Mouse (Mus musculus) ES-Bruce4 (cell line): ENCODE data around the gene Apeh. TPM values are rescaled to one million over a fixed set of nuclear protein-coding genes. Genes with fewer than 3 reads are reported as not detected.

Source experiments
- H3K27ac ChIP-seq: 2 replicates; pipeline ENCODE4 v1.5.1; 2012; ENCODE audit warnings: low read length, inconsistent platforms; ENCODE audit not compliant: insufficient read depth
- H3K27me3 ChIP-seq: 2 replicates; pipeline ENCODE4 v1.6.1; 2012; ENCODE audit warnings: mild to moderate bottlenecking, low read length, inconsistent platforms; ENCODE audit not compliant: control insufficient read depth, poor library complexity, insufficient read depth, severe bottlenecking
- H3K36me3 ChIP-seq: 2 replicates; pipeline ENCODE4 v1.6.1; 2012; ENCODE audit warnings: inconsistent platforms, mild to moderate bottlenecking, low read length, moderate library complexity; ENCODE audit not compliant: control insufficient read depth, poor library complexity, insufficient read depth, severe bottlenecking
- H3K4me1 ChIP-seq: one replicate; pipeline ENCODE4 v1.8.1; 2011; ENCODE audit warnings: low read length; ENCODE audit not compliant: control insufficient read depth, insufficient read depth
- H3K4me3 ChIP-seq: 2 replicates; pipeline ENCODE4 v1.5.1; 2011; ENCODE audit warnings: low read depth, mild to moderate bottlenecking, low read length
- H3K9ac ChIP-seq: 2 replicates; pipeline ENCODE4 v1.6.1; 2012; ENCODE audit warnings: low read depth, mild to moderate bottlenecking, inconsistent platforms; ENCODE audit not compliant: poor library complexity, severe bottlenecking
- H3K9me3 ChIP-seq: replicated peaks from 2 replicates; pipeline ENCODE4 v1.6.1; 2012; ENCODE audit warnings: mild to moderate bottlenecking, low read length, inconsistent platforms; ENCODE audit not compliant: control insufficient read depth, poor library complexity, insufficient read depth, severe bottlenecking
- CTCF ChIP-seq: IDR thresholded peaks from one replicate; pipeline ENCODE4 v1.8.1; 2011; ENCODE audit warnings: low read depth, low read length
- EP300 ChIP-seq: IDR thresholded peaks from 2 replicates; pipeline ENCODE4 v1.6.1; 2011; ENCODE audit warnings: low read depth, low read length; ENCODE audit not compliant: insufficient read depth
- POLR2A ChIP-seq: IDR thresholded peaks from one replicate; pipeline ENCODE4 v1.8.1; 2011; ENCODE audit warnings: low read length; ENCODE audit not compliant: insufficient read depth
- polyA plus RNA-seq: library from polyadenylated mRNA; stranded (reverse); fragments of >200 nt; gene quantifications from 2 replicates; pipeline ENCODE4 v1.2.4, GENCODE M21; 2011; ENCODE audit warnings: low read depth; ENCODE audit not compliant: missing spikeins, insufficient read depth, insufficient read length

Apeh gene
- polyA plus RNA-seq, 1 experiment: 48.1 TPM

- Histone ChIP-seq H3K27me3 (no peaks in the 10 kb centered on the region), H3K27ac (no peak overlapping the region), H3K4me3 (peak overlapping the region; percentile 37), H3K9me3 (no peaks in the 10 kb centered on the region), H3K4me1 (peaks cover 5% of the 10 kb centered on the region), H3K9ac (peak overlapping the region; percentile 87), H3K36me3 (peaks cover 10% of the 10 kb centered on the region)
- TF ChIP-seq POLR2A: no peak
- TF ChIP-seq CTCF: no peak
- no peak for TF ChIP-seq EP300
These were observed 599 bp upstream of the Apeh start for GRCm38 (mm10) chr9:108094998-108095411.

DNA sequence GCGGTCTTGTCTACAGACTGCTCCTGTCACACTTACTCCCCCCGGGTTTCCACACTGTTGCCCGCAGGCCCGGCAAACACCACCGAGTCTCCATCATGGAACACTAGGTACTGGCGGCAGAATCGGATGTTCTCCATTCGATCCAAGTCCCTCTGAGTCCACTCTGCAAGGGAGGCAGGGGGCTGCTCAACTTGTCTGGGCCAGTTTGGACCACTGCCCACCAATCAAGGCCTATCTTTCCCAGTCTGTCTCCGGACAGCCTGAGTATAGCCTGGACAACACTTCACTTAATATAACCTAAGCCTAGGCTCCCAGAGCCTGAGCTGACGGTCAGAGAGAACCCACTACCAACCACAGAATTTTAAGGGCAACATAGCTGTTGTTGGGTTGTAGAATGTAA is 820 bp downstream of the Apeh start:
- H3K36me3 ChIP-seq: peaks cover 10% of the 10 kb centered on the region
- peak overlapping the region; percentile 99 for H3K4me3 ChIP-seq

GRCm38 (mm10) chr9:108090611-108091120 is 3.7 kb downstream of the Apeh start:
- TF ChIP-seq POLR2A (no peak), CTCF (no peak), EP300 (no peak)
- Histone ChIP-seq H3K9me3 (no peaks in the 10 kb centered on the region), H3K4me3 (no peak overlapping the region), H3K27me3 (no peaks in the 10 kb centered on the region), H3K9ac (no peak overlapping the region), H3K27ac (no peak overlapping the region), H3K4me1 (no peaks in the 10 kb centered on the region), H3K36me3 (peaks cover 10% of the 10 kb centered on the region)

More for the DNA sequence above, 820 bp downstream of the Apeh start:
- no peaks in the 10 kb centered on the region for H3K27me3 ChIP-seq
- H3K9ac ChIP-seq: peak overlapping the region; percentile 87
- peaks cover 2% of the 10 kb centered on the region for H3K4me1 ChIP-seq
- H3K9me3 ChIP-seq: no peaks in the 10 kb centered on the region
- no peak overlapping the region for H3K27ac ChIP-seq
- no peak for TF ChIP-seq POLR2A
- no peak for TF ChIP-seq EP300
- TF ChIP-seq CTCF: no peak

DNA sequence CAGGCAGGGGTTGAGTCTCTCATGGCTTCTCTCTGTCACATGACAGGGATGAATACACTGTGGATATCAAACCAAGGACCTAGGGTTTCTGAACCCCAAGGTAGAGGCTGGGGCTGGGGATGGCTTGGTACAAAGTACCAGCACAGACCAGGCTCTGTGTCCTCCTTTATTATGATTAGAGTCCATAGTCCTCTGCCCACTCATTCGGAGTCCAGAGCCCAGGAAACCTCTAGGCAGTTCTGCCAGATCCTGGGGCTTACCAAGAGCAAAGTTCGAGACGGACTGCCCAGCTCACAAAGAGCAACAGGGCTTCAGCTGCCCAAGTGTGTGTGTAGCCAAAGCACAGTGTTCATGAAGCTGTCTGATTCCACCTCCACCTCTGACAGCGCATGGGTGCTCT is 9.1 kb downstream of the Apeh start:
- H3K9ac ChIP-seq: no peak overlapping the region
- no peaks in the 10 kb centered on the region for H3K4me1 ChIP-seq
- H3K9me3 ChIP-seq: no peaks in the 10 kb centered on the region
- TF ChIP-seq CTCF (no peak), EP300 (no peak), POLR2A (no peak)
- no peak overlapping the region for H3K27ac ChIP-seq
- peaks cover 4% of the 10 kb centered on the region; the same call in 1 of the 2 replicates for H3K36me3 ChIP-seq
- H3K4me3 ChIP-seq: no peak overlapping the region
- no peaks in the 10 kb centered on the region for H3K27me3 ChIP-seq

DNA sequence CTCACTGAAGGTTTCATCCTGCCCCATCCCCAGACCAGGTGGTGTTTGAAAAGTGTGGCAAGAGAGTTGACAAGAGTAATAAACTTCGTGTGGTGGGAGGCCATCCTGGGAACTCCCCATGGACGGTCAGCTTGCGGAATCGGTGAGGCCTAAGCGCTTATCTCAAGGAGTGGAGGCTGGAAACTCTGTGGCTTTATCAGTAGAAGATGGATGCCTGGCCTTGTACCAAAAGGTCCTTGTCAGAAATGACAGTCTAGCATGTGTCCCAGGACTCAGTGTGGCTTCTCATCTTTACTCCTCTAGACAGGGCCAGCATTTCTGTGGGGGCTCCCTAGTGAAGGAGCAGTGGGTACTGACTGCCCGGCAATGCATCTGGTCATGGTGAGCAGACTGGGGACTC is 10.8 kb downstream of the Apeh start:
- no peaks in the 10 kb centered on the region for H3K9me3 ChIP-seq
- no peaks in the 10 kb centered on the region for H3K27me3 ChIP-seq
- H3K9ac ChIP-seq: no peak overlapping the region
- no peak overlapping the region for H3K27ac ChIP-seq
- TF ChIP-seq POLR2A (no peak), CTCF (no peak), EP300 (no peak)
- H3K4me1 ChIP-seq: no peaks in the 10 kb centered on the region
- H3K36me3 ChIP-seq: peaks cover 4% of the 10 kb centered on the region; the same call in 1 of the 2 replicates
- no peak overlapping the region for H3K4me3 ChIP-seq

- TF ChIP-seq EP300 (no peak), CTCF (no peak), POLR2A (no peak)
- no peak within 1 kb of the TSS for H3K27ac ChIP-seq
- no peaks in the 10 kb centered on the region for H3K27me3 ChIP-seq
- no peaks in the 10 kb centered on the region for H3K4me1 ChIP-seq
- H3K36me3 ChIP-seq: peaks cover 4% of the 10 kb centered on the region; the same call in 1 of the 2 replicates
- peak within 1 kb of the TSS; percentile 73 for H3K4me3 ChIP-seq
- peak within 1 kb of the TSS; percentile 4; the same call in 1 of the 2 replicates for H3K9ac ChIP-seq
- no peaks in the 10 kb centered on the region for H3K9me3 ChIP-seq
These were observed 11.4 kb downstream of the Apeh start, which contains the start of gene Rnf123 for GRCm38 (mm10) chr9:108082988-108083431. TSS of gene Rnf123 (minus strand) at chr9:108083346.
